Mouse (Mus musculus) cerebellum, adult 2 months (tissue): ENCODE measurements around the gene Gm9732.
"Not testable (repeated sequence)": the region's sequence is repeated elsewhere in the genome, so short reads cannot be mapped to it uniquely, and the experiment has no call there.

Experiments
- CTCF ChIP-seq: fragments of 200-500 bp; IDR thresholded peaks from 2 replicates; pipeline ENCODE4 v1.5.1; 2011; ENCODE audit warnings: low read depth, mild to moderate bottlenecking, control low read depth, low read length, moderate library complexity, borderline replicate concordance; ENCODE audit not compliant: insufficient read depth
- POLR2A ChIP-seq: fragments of 200-500 bp; IDR thresholded peaks from 2 replicates; pipeline ENCODE4 v1.6.1; 2011; ENCODE audit warnings: low read length, control low read depth, borderline replicate concordance; ENCODE audit not compliant: insufficient read depth

DNA sequence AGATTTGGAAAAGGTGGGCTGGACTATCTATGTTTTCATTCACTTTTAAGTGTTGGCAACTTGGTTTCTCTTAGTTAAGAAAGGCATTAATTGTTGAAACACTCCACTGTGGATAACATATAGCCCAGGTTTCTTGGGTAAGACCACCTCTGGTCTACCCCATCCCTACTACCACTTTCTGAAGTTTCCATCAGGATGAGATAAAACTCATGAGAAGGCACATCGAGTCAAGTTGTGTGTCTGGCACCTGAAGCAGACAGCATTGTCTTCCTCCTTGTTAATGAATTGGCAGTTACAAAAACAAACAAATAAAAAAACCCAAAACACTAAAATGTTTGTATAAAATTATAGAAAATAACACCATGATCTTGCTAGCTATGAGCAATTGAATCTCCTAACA, 916 bp downstream of the Gm9732 start:
- TF ChIP-seq POLR2A, CTCF: not testable (repeated sequence)
